Comparison of ENCODE assay signal across 9 mouse cellular contexts in the genomic region with DNA sequence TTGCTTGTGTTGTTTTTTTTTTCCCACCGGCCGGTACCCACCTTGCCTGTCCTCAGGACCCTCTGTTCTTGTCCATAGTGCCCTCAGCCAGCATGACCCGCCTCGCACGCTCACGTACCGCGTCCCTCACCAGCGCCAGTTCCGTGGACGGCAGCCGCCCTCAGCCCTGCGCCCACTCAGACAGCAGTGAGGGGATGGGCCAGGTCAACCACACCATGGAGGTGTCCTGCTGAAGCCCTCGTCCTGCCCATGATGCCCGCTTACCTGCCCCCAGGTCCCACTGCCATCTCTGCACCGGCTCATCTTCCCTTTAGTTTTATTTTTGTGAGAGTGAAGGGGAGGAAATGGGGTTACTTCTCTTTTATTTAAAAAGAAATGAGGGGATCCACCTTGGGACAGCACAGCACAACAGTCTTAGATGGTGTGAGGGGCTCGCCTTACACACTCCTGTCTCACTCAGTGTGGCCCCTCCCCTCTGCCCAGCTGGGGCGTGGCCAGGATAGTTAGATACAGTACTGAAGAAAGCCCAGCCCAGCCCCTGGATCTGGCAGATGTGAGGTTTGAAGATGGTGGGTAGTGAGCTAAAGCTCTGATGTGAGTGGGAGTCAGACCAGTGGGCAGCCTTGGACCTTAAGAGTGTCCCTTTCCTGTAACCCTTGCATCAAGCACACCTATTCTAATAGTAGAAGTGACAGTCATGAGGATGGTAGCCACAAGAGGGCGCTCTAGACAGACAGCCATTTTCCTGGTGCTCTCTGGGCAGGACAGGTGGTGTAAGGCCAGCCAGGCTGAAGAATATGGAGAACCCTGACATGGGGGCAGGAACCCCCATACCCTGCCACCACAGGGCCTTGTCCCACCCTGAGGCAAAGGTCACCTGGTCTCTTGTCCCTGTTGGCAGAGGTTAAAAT. TPM values are rescaled to one million over a fixed set of nuclear protein-coding genes. Genes with fewer than 3 reads are reported as not detected.
DNase-seq lines count a peak whose midpoint lies in the region; ATAC-seq and TF ChIP-seq lines count a peak whose summit lies in the region.
"Had no signal": no experiment of that assay in that cellular context is flagged by ENCODE, and none has a peak within 500 bp of the region (broad histone marks: within the 10 kb centered on the region; RNA-seq: fewer than 3 reads in every experiment).

No protein-coding gene starts in this region.

- H3K4me3 ChIP-seq in intestine, embryonic 15.5 days (replicated peaks), result no peak overlapping the region
- no peak overlapping the region for H3K4me3 ChIP-seq in limb, embryonic 14.5 days (replicated peaks; ENCODE audit: low read length)
- H3K4me3 ChIP-seq: embryonic facial prominence, embryonic 13.5 days had no signal

- peak; percentile 20 for ATAC-seq in frontal cortex, adult (ENCODE audit: low TSS enrichment)
- 0 out of 2 replicates have a peak, but pooled peaks have one; percentile 16 for ATAC-seq in intestine, embryonic 15.5 days
- no peak; the same call in 1 of the 2 replicates for ATAC-seq in limb, embryonic 14.5 days (ENCODE audit: low FRiP score, low read depth)

- no peaks in the 10 kb centered on the region for H3K27me3 ChIP-seq in intestine, embryonic 15.5 days (replicated peaks)
- no peaks in the 10 kb centered on the region for H3K27me3 ChIP-seq in limb, embryonic 14.5 days (ENCODE audit: control insufficient read depth, insufficient read depth, low read length)
- H3K27me3 ChIP-seq: embryonic facial prominence, embryonic 13.5 days had no signal

- DNase-seq in urinary bladder, postnatal 36 days (ENCODE audit: low spot score in 2 of 2), result peak; percentile 49 to 60
- no peak for DNase-seq in urinary bladder, postnatal 4 days (ENCODE audit: low spot score in 2 of 2)
- peak; percentile 75 to 82 for DNase-seq in cerebellum, adult 18-20 months
- peak; percentile 50 for DNase-seq in limb, embryonic 14.5 days (ENCODE audit: low spot score)
- DNase-seq in monocyte, adult 2 months (ENCODE audit: low read depth in 1 of 2, low spot score in 2 of 2), result peak; percentile 20 to 57
- DNase-seq in testis, postnatal 10 days (ENCODE audit: low spot score), result peak; percentile 82

- no peak overlapping the region for H3K9ac ChIP-seq in intestine, embryonic 15.5 days
- no peak overlapping the region for H3K9ac ChIP-seq in limb, embryonic 14.5 days (ENCODE audit: low read depth, low read length, severe bottlenecking)
- H3K9ac ChIP-seq: embryonic facial prominence, embryonic 13.5 days had no signal

- H3K36me3 ChIP-seq in intestine, embryonic 15.5 days, result peaks cover 2% of the 10 kb centered on the region; the same call in 1 of the 2 replicates
- peaks cover 13% of the 10 kb centered on the region for H3K36me3 ChIP-seq in limb, embryonic 14.5 days (ENCODE audit: control insufficient read depth, insufficient read depth, low read length)

- H3K9me3 ChIP-seq in intestine, embryonic 15.5 days, result no peaks in the 10 kb centered on the region
- no peaks in the 10 kb centered on the region for H3K9me3 ChIP-seq in limb, embryonic 14.5 days (ENCODE audit: control insufficient read depth, low read length)
- H3K9me3 ChIP-seq: embryonic facial prominence, embryonic 13.5 days had no signal

- H3K27ac ChIP-seq in intestine, embryonic 15.5 days, result no peak overlapping the region
- no peak overlapping the region for H3K27ac ChIP-seq in limb, embryonic 14.5 days (replicated peaks; ENCODE audit: low read depth, low read length)
- H3K27ac ChIP-seq: embryonic facial prominence, embryonic 13.5 days had no signal

- no peak for TF ChIP-seq POLR2A in limb, embryonic 14.5 days (IDR thresholded peaks at IDR 0.05; ENCODE audit: borderline replicate concordance, extremely low read depth, insufficient read depth, insufficient read length)

- H3K4me1 ChIP-seq in intestine, embryonic 15.5 days (replicated peaks), result peaks cover 10% of the 10 kb centered on the region; the same call in 1 of the 2 replicates
- H3K4me1 ChIP-seq in limb, embryonic 14.5 days (ENCODE audit: control insufficient read depth, insufficient read depth, low read length), result peaks cover 6% of the 10 kb centered on the region; the same call in 1 of the 2 replicates

- no peak overlapping the region for H3K4me2 ChIP-seq in intestine, embryonic 15.5 days (replicated peaks)
- H3K4me2 ChIP-seq in limb, embryonic 14.5 days (replicated peaks; ENCODE audit: low read depth, low read length, severe bottlenecking), result no peak overlapping the region
- H3K4me2 ChIP-seq: embryonic facial prominence, embryonic 13.5 days had no signal

- 75% methylated on average over 19 of the region's 19 CpGs for WGBS in intestine, embryonic 15.5 days
- WGBS in limb, embryonic 14.5 days, result 74% methylated on average over 19 of the region's 19 CpGs

RNA-seq across cellular contexts. Expression of a gene that starts 2.3 kb away (rescaled TPM):
- 19.7 and 24.3 TPM in 2 replicates for polyA plus RNA-seq in intestine, embryonic 15.5 days (2015; fragmentation: Nextera tagmentation; extraction: Ambion mirVana)
- polyA plus RNA-seq in limb, embryonic 14.5 days (2012; rRNA removed), result 11.8 and 21.5 TPM in 2 replicates
- 14.7 and 15.6 TPM in 2 replicates for polyA plus RNA-seq in limb, embryonic 14.5 days (2014; fragmentation: Nextera tagmentation; extraction: Ambion mirVana)

RNA-seq across cellular contexts. Expression of a gene that starts 36.6 kb away (rescaled TPM):
- 16.3 and 17.0 TPM in 2 replicates for polyA plus RNA-seq in intestine, embryonic 15.5 days (2015; fragmentation: Nextera tagmentation; extraction: Ambion mirVana)
- polyA plus RNA-seq in limb, embryonic 14.5 days (2012; rRNA removed), result 35.3 and 36.0 TPM in 2 replicates
- polyA plus RNA-seq in limb, embryonic 14.5 days (2014; fragmentation: Nextera tagmentation; extraction: Ambion mirVana), result 20.2 and 22.3 TPM in 2 replicates

Comparison
In these comparisons a context has a peak if more than half of its experiments do, and no peak if none do; other contexts are left out.
1. DNase-seq: peak in urinary bladder, postnatal 36 days (2 of 2), cerebellum, adult 18-20 months (2 of 2), limb, embryonic 14.5 days (single experiment), monocyte, adult 2 months (2 of 2) and testis, postnatal 10 days (single experiment); none in urinary bladder, postnatal 4 days (0 of 2).